Mouse (Mus musculus): ENCODE data around the gene Fam174a. TPM values are rescaled to one million over a fixed set of nuclear protein-coding genes. Genes with fewer than 3 reads are reported as not detected.
A peak's percentile ranks its signal among the peaks of the same experiment; 100 is the strongest.

Gene Fam174a
- 16.8 and 16.9 TPM in 2 replicates for polyA plus RNA-seq (2015; fragmentation: Nextera tagmentation; extraction: Ambion mirVana)

GRCm38 (mm10) chr1:95313393-95314228 lies at the start of gene Fam174a:
Fam174a (plus strand) TSS chr1:95313623.
- peak; percentile 100 for ATAC-seq
- H3K27ac ChIP-seq (ENCODE audit: low read length): peak within 1 kb of the TSS; percentile 72
- under 1% methylated on average over 76 of the region's 79 CpGs for WGBS

GRCm38 (mm10) chr1:95263843-95264242 lies 49.6 kb upstream of the Fam174a start:
- 66% methylated on average over 2 of the region's 2 CpGs for WGBS
- H3K4me3 ChIP-seq (ENCODE audit: low read length): no peak overlapping the region
- no peaks in the 10 kb centered on the region for H3K36me3 ChIP-seq (ENCODE audit: control insufficient read depth, insufficient read depth, low read length)
- no peaks in the 10 kb centered on the region for H3K9me3 ChIP-seq (ENCODE audit: control insufficient read depth, low read length)
- ATAC-seq: no peak
- no peaks in the 10 kb centered on the region for H3K4me1 ChIP-seq (ENCODE audit: control insufficient read depth, insufficient read depth, low read length)
- no peak overlapping the region for H3K4me2 ChIP-seq (ENCODE audit: low read depth, low read length)
- H3K27ac ChIP-seq (ENCODE audit: low read length): no peak overlapping the region
- H3K27me3 ChIP-seq (replicated peaks; ENCODE audit: control insufficient read depth, insufficient read depth, low read length): no peaks in the 10 kb centered on the region
- no peak overlapping the region for H3K9ac ChIP-seq (ENCODE audit: low read depth, low read length)

More at GRCm38 (mm10) chr1:95313393-95314228, at the start of gene Fam174a:
- Histone ChIP-seq H3K4me1 (ENCODE audit: control insufficient read depth, insufficient read depth, low read length) (peaks cover 6% of the 10 kb centered on the region), H3K4me2 (ENCODE audit: low read depth, low read length) (peak within 1 kb of the TSS; percentile 93), H3K9ac (ENCODE audit: low read depth, low read length) (peak within 1 kb of the TSS; percentile 89), H3K36me3 (ENCODE audit: control insufficient read depth, insufficient read depth, low read length) (no peaks in the 10 kb centered on the region), H3K4me3 (ENCODE audit: low read length) (peak within 1 kb of the TSS; percentile 96), H3K27me3 (replicated peaks; ENCODE audit: control insufficient read depth, insufficient read depth, low read length) (no peaks in the 10 kb centered on the region), H3K9me3 (ENCODE audit: control insufficient read depth, low read length) (no peaks in the 10 kb centered on the region)

- no peak overlapping the region for H3K4me3 ChIP-seq (ENCODE audit: low read length)
- no peaks in the 10 kb centered on the region for H3K4me1 ChIP-seq (ENCODE audit: control insufficient read depth, insufficient read depth, low read length)
- H3K9ac ChIP-seq (ENCODE audit: low read depth, low read length): no peak overlapping the region
- 57% methylated on average over 13 of the region's 13 CpGs for WGBS
- no peaks in the 10 kb centered on the region for H3K27me3 ChIP-seq (replicated peaks; ENCODE audit: control insufficient read depth, insufficient read depth, low read length)
- H3K36me3 ChIP-seq (ENCODE audit: control insufficient read depth, insufficient read depth, low read length): no peaks in the 10 kb centered on the region
- H3K4me2 ChIP-seq (ENCODE audit: low read depth, low read length): no peak overlapping the region
- no peak overlapping the region for H3K27ac ChIP-seq (ENCODE audit: low read length)
- H3K9me3 ChIP-seq (ENCODE audit: control insufficient read depth, low read length): no peaks in the 10 kb centered on the region
- no peak for ATAC-seq
Measured at GRCm38 (mm10) chr1:95267950-95268724, 45.3 kb upstream of the Fam174a start.

- Histone ChIP-seq H3K9ac (ENCODE audit: low read depth, low read length) (no peak overlapping the region), H3K36me3 (ENCODE audit: control insufficient read depth, insufficient read depth, low read length) (no peaks in the 10 kb centered on the region), H3K4me3 (ENCODE audit: low read length) (no peak overlapping the region), H3K27ac (ENCODE audit: low read length) (no peak overlapping the region), H3K4me2 (ENCODE audit: low read depth, low read length) (no peak overlapping the region), H3K27me3 (replicated peaks; ENCODE audit: control insufficient read depth, insufficient read depth, low read length) (no peaks in the 10 kb centered on the region), H3K4me1 (ENCODE audit: control insufficient read depth, insufficient read depth, low read length) (no peaks in the 10 kb centered on the region), H3K9me3 (ENCODE audit: control insufficient read depth, low read length) (no peaks in the 10 kb centered on the region)
- 48% methylated on average over 1 of the region's 1 CpGs for WGBS
- ATAC-seq: no peak
Measured at GRCm38 (mm10) chr1:95273321-95273720, 40.1 kb upstream of the Fam174a start.

GRCm38 (mm10) chr1:95308324-95308723 lies 5.1 kb upstream of the Fam174a start:
- H3K4me2 ChIP-seq (ENCODE audit: low read depth, low read length): no peak overlapping the region

GRCm38 (mm10) chr1:95314229-95314555 lies 769 bp downstream of the Fam174a start:
- no peaks in the 10 kb centered on the region for H3K9me3 ChIP-seq (ENCODE audit: control insufficient read depth, low read length)
- WGBS: under 1% methylated on average over 6 of the region's 6 CpGs
- H3K4me1 ChIP-seq (ENCODE audit: control insufficient read depth, insufficient read depth, low read length): peaks cover 6% of the 10 kb centered on the region
- peak overlapping the region; percentile 72 for H3K27ac ChIP-seq (ENCODE audit: low read length)
- peak overlapping the region; percentile 93 for H3K4me2 ChIP-seq (ENCODE audit: low read depth, low read length)
- peak overlapping the region; percentile 96 for H3K4me3 ChIP-seq (ENCODE audit: low read length)
- no peaks in the 10 kb centered on the region for H3K27me3 ChIP-seq (replicated peaks; ENCODE audit: control insufficient read depth, insufficient read depth, low read length)
- no peak; the same call in 1 of the 2 replicates for ATAC-seq
- H3K36me3 ChIP-seq (ENCODE audit: control insufficient read depth, insufficient read depth, low read length): no peaks in the 10 kb centered on the region
- H3K9ac ChIP-seq (ENCODE audit: low read depth, low read length): peak overlapping the region; percentile 89

More at GRCm38 (mm10) chr1:95308324-95308723, 5.1 kb upstream of the Fam174a start:
- no peaks in the 10 kb centered on the region for H3K27me3 ChIP-seq (replicated peaks; ENCODE audit: control insufficient read depth, insufficient read depth, low read length)
- no peaks in the 10 kb centered on the region for H3K36me3 ChIP-seq (ENCODE audit: control insufficient read depth, insufficient read depth, low read length)
- H3K4me3 ChIP-seq (ENCODE audit: low read length): no peak overlapping the region
- no peaks in the 10 kb centered on the region for H3K9me3 ChIP-seq (ENCODE audit: control insufficient read depth, low read length)
- no peak overlapping the region for H3K9ac ChIP-seq (ENCODE audit: low read depth, low read length)
- ATAC-seq: no peak
- H3K27ac ChIP-seq (ENCODE audit: low read length): no peak overlapping the region
- H3K4me1 ChIP-seq (ENCODE audit: control insufficient read depth, insufficient read depth, low read length): no peaks in the 10 kb centered on the region
- WGBS: 82% methylated on average over 5 of the region's 5 CpGs

GRCm38 (mm10) chr1:95315981-95316380 lies 2.6 kb downstream of the Fam174a start:
- no peak for ATAC-seq
- Histone ChIP-seq H3K27me3 (replicated peaks; ENCODE audit: control insufficient read depth, insufficient read depth, low read length) (no peaks in the 10 kb centered on the region), H3K4me1 (ENCODE audit: control insufficient read depth, insufficient read depth, low read length) (peaks cover 6% of the 10 kb centered on the region), H3K9ac (ENCODE audit: low read depth, low read length) (no peak overlapping the region), H3K9me3 (ENCODE audit: control insufficient read depth, low read length) (no peaks in the 10 kb centered on the region), H3K4me3 (ENCODE audit: low read length) (no peak overlapping the region), H3K36me3 (ENCODE audit: control insufficient read depth, insufficient read depth, low read length) (no peaks in the 10 kb centered on the region), H3K27ac (ENCODE audit: low read length) (no peak overlapping the region), H3K4me2 (ENCODE audit: low read depth, low read length) (no peak overlapping the region)
- 76% methylated on average over 6 of the region's 6 CpGs for WGBS

GRCm38 (mm10) chr1:95322219-95322618 lies 8.8 kb downstream of the Fam174a start:
- no peak overlapping the region for H3K4me2 ChIP-seq (ENCODE audit: low read depth, low read length)
- no peak overlapping the region for H3K4me3 ChIP-seq (ENCODE audit: low read length)
- 86% methylated on average over 2 of the region's 2 CpGs for WGBS
- no peak overlapping the region for H3K27ac ChIP-seq (ENCODE audit: low read length)
- H3K36me3 ChIP-seq (ENCODE audit: control insufficient read depth, insufficient read depth, low read length): 0 out of 2 replicates have a peak, but pooled peaks cover 4% of the 10 kb centered on the region
- no peaks in the 10 kb centered on the region for H3K27me3 ChIP-seq (replicated peaks; ENCODE audit: control insufficient read depth, insufficient read depth, low read length)
- no peaks in the 10 kb centered on the region for H3K4me1 ChIP-seq (ENCODE audit: control insufficient read depth, insufficient read depth, low read length)
- ATAC-seq: no peak
- H3K9ac ChIP-seq (ENCODE audit: low read depth, low read length): no peak overlapping the region
- H3K9me3 ChIP-seq (ENCODE audit: control insufficient read depth, low read length): no peaks in the 10 kb centered on the region

- Histone ChIP-seq H3K9me3 (ENCODE audit: control insufficient read depth, low read length) (no peaks in the 10 kb centered on the region), H3K4me3 (ENCODE audit: low read length) (no peak overlapping the region), H3K36me3 (ENCODE audit: control insufficient read depth, insufficient read depth, low read length) (0 out of 2 replicates have a peak, but pooled peaks cover 4% of the 10 kb centered on the region), H3K4me1 (ENCODE audit: control insufficient read depth, insufficient read depth, low read length) (no peaks in the 10 kb centered on the region), H3K4me2 (ENCODE audit: low read depth, low read length) (no peak overlapping the region), H3K27ac (ENCODE audit: low read length) (no peak overlapping the region), H3K9ac (ENCODE audit: low read depth, low read length) (no peak overlapping the region), H3K27me3 (replicated peaks; ENCODE audit: control insufficient read depth, insufficient read depth, low read length) (no peaks in the 10 kb centered on the region)
- ATAC-seq: no peak
- 84% methylated on average over 7 of the region's 7 CpGs for WGBS
Measured at GRCm38 (mm10) chr1:95323004-95323403, 9.6 kb downstream of the Fam174a start.
